Mouse (Mus musculus): Measurements from ENCODE around the gene Pard3. TPM values are rescaled to one million over a fixed set of nuclear protein-coding genes. Genes with fewer than 3 reads are reported as not detected.
A peak's percentile ranks its signal among the peaks of the same experiment; 100 is the strongest.

Gene Pard3
- polyA plus RNA-seq (2015; fragmentation: Nextera tagmentation; extraction: Ambion mirVana), result 12.7 and 16.1 TPM in 2 replicates

DNA sequence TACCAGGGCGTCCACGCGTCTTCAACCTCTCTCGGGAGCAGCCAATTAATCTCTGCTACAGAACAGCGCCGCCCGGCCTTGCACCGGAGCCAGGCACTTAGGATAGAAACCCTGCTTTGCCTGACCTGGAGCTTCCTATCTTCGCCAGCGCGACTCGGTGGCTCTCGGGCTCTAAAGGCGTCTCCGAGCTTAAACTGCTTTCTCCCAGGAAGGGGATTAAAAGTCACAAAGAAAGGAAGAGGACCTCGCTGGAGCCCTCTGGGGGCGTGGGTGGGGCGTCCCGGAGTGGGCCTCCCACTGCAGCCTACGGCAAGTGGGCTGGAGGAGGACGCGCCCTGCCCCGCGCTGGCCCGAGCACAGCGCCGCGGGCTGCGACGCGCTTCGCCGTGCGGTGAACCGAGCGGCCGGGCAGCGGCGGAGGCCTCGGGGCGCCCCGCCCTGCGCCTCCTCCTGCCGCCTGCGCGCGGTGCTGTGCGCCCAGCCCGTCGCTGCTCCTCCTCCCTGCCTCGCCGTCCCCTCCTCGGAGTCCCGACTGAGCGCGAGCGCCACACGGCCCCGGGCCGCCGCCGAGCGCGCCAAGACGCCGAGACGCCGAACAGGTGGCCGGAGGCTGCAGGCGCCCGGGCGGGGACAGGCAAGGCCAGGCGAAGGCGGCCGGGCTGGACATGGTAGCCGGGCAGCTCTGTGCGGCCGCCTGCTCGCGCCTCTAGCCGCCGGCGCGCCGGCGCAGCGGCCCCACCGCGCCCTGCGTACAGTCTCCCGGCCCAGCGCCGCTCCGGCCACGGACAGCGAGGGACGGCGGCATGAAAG, at the start of gene Pard3:
Gene Pard3, plus strand, starts transcription at position 343 of the 810 bp plus-strand sequence.
- under 1% methylated on average over 91 of the region's 98 CpGs for WGBS
- Histone ChIP-seq H3K9ac (ENCODE audit: low read length) (peak within 1 kb of the TSS; percentile 94), H3K27ac (ENCODE audit: low read length) (peak within 1 kb of the TSS; percentile 97), H3K4me2 (ENCODE audit: low read depth, low read length) (peak within 1 kb of the TSS; percentile 69), H3K4me3 (ENCODE audit: low read length) (peak within 1 kb of the TSS; percentile 94), H3K4me1 (ENCODE audit: control insufficient read depth, insufficient read depth, low read length) (peaks cover 25% of the 10 kb centered on the region), H3K9me3 (replicated peaks; ENCODE audit: control insufficient read depth, low read length) (no peaks in the 10 kb centered on the region), H3K27me3 (ENCODE audit: control insufficient read depth, insufficient read depth, low read length) (no peaks in the 10 kb centered on the region), H3K36me3 (ENCODE audit: control insufficient read depth, insufficient read depth) (no peaks in the 10 kb centered on the region)
- peak; percentile 93 for ATAC-seq (replicated peaks; ENCODE audit: extremely low read depth, insufficient read depth, low FRiP score)

DNA sequence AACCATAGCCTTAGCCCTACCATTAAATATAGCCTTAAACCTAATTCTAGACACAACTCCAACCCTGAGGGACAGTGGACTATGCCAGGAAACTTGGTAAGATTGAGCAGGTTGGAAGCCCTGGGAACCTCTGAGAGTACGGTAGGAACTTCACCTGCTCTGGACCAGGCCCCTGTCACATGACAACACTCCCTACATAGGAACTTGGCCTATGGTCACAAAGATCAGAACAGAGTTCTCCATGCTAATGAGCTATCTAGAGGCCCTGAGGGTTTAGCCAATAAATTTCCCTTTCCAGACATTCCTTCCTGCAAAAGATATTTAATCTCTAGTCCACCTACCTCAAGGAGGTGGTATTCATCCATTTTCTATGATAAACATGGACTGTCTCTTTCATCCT, 41.9 kb upstream of the Pard3 start:
- no peaks in the 10 kb centered on the region for H3K4me1 ChIP-seq (ENCODE audit: control insufficient read depth, insufficient read depth, low read length)
- no peak overlapping the region for H3K9ac ChIP-seq (ENCODE audit: low read length)
- H3K27ac ChIP-seq (ENCODE audit: low read length), result no peak overlapping the region
- 0 out of 2 replicates have a peak, but pooled peaks cover 2% of the 10 kb centered on the region for H3K27me3 ChIP-seq (ENCODE audit: control insufficient read depth, insufficient read depth, low read length)
- H3K4me3 ChIP-seq (ENCODE audit: low read length), result no peak overlapping the region
- no peaks in the 10 kb centered on the region for H3K36me3 ChIP-seq (ENCODE audit: control insufficient read depth, insufficient read depth)
- H3K4me2 ChIP-seq (ENCODE audit: low read depth, low read length), result no peak overlapping the region
- no peak for ATAC-seq (replicated peaks; ENCODE audit: extremely low read depth, insufficient read depth, low FRiP score)
- 97% methylated on average over 1 of the region's 1 CpGs for WGBS
- peaks cover 7% of the 10 kb centered on the region for H3K9me3 ChIP-seq (replicated peaks; ENCODE audit: control insufficient read depth, low read length)

DNA sequence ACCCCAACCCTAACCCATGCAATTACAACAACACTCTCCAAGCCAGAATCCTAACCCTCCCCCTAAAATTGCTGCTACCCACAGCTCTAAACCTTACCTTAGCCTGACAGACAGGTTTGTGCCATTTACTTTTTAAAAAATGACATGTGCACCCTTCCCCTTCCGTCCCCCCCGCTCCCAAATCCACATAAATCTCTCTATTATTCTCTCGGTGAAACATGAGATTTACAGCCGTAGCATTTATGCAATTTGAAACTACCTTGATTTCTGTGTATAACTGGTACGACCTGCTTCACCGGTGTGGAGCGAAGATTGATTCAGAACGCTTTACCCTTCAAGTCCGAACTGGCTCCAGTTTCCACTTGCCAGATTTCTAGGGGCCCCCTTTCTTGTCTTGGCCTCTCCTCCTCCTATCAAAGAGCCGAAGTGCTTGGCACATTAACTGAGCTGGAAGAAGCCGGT, 38.4 kb upstream of the Pard3 start:
- no peaks in the 10 kb centered on the region for H3K4me1 ChIP-seq (ENCODE audit: control insufficient read depth, insufficient read depth, low read length)
- H3K9me3 ChIP-seq (replicated peaks; ENCODE audit: control insufficient read depth, low read length), result no peaks in the 10 kb centered on the region
- 0 out of 2 replicates have a peak, but pooled peaks cover 2% of the 10 kb centered on the region for H3K27me3 ChIP-seq (ENCODE audit: control insufficient read depth, insufficient read depth, low read length)
- no peak overlapping the region; the same call in 1 of the 2 replicates for H3K4me2 ChIP-seq (ENCODE audit: low read depth, low read length)
- no peak for ATAC-seq (replicated peaks; ENCODE audit: extremely low read depth, insufficient read depth, low FRiP score)
- H3K27ac ChIP-seq (ENCODE audit: low read length), result no peak overlapping the region
- no peak overlapping the region for H3K4me3 ChIP-seq (ENCODE audit: low read length)
- no peaks in the 10 kb centered on the region for H3K36me3 ChIP-seq (ENCODE audit: control insufficient read depth, insufficient read depth)
- WGBS, result 68% methylated on average over 11 of the region's 11 CpGs
- no peak overlapping the region for H3K9ac ChIP-seq (ENCODE audit: low read length)

DNA sequence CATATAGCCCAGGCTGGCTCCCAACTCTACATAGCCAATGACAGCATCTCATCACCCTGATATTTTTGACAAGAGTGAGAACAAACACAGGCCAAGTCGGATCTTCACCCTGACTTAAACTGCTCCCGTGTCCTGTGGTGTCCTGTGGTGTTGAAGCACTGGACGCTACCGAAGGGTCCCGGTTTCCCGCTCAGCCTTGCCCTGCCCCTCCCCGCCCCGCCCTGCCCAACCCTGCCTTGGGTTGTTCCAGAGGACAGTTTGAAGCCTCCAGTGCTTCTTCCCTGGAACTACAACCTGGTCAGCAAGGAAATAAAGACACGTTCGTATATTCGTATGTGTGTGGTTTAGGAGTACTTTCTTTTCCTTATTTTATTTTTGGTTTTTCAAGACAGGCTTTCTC, 37.9 kb upstream of the Pard3 start:
- no peak for ATAC-seq (replicated peaks; ENCODE audit: extremely low read depth, insufficient read depth, low FRiP score)
- Histone ChIP-seq H3K27me3 (ENCODE audit: control insufficient read depth, insufficient read depth, low read length) (0 out of 2 replicates have a peak, but pooled peaks cover 2% of the 10 kb centered on the region), H3K27ac (ENCODE audit: low read length) (no peak overlapping the region), H3K9ac (ENCODE audit: low read length) (no peak overlapping the region), H3K4me3 (ENCODE audit: low read length) (no peak overlapping the region), H3K4me2 (ENCODE audit: low read depth, low read length) (no peak overlapping the region; the same call in 1 of the 2 replicates), H3K4me1 (ENCODE audit: control insufficient read depth, insufficient read depth, low read length) (no peaks in the 10 kb centered on the region), H3K36me3 (ENCODE audit: control insufficient read depth, insufficient read depth) (no peaks in the 10 kb centered on the region), H3K9me3 (replicated peaks; ENCODE audit: control insufficient read depth, low read length) (no peaks in the 10 kb centered on the region)
- 53% methylated on average over 11 of the region's 11 CpGs for WGBS

DNA sequence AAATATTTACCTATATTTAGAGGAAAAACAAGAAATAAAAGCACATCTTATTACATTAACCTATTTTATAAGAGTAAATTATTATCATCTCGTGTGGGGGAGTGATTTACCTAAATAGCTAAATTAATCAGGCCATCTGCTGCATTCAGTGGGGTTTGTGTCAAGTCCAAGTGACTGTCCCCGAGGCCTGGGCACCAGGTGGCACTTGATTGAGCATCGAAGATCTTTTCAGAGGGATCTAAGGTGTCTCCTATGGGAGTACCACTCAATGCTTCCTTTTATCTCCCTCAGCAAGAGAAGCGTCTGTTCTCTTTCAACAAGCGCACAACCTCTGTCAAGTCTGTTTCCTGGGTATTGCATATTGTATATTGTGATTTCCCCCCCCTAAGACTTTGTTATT, 32.2 kb upstream of the Pard3 start:
- no peak for ATAC-seq (replicated peaks; ENCODE audit: extremely low read depth, insufficient read depth, low FRiP score)
- no peaks in the 10 kb centered on the region for H3K4me1 ChIP-seq (ENCODE audit: control insufficient read depth, insufficient read depth, low read length)
- no peaks in the 10 kb centered on the region for H3K27me3 ChIP-seq (ENCODE audit: control insufficient read depth, insufficient read depth, low read length)
- no peaks in the 10 kb centered on the region for H3K36me3 ChIP-seq (ENCODE audit: control insufficient read depth, insufficient read depth)
- H3K9ac ChIP-seq (ENCODE audit: low read length), result no peak overlapping the region
- H3K27ac ChIP-seq (ENCODE audit: low read length), result no peak overlapping the region
- H3K4me2 ChIP-seq (ENCODE audit: low read depth, low read length), result no peak overlapping the region
- WGBS, result 67% methylated on average over 5 of the region's 5 CpGs
- H3K4me3 ChIP-seq (ENCODE audit: low read length), result no peak overlapping the region
- no peaks in the 10 kb centered on the region for H3K9me3 ChIP-seq (replicated peaks; ENCODE audit: control insufficient read depth, low read length)

DNA sequence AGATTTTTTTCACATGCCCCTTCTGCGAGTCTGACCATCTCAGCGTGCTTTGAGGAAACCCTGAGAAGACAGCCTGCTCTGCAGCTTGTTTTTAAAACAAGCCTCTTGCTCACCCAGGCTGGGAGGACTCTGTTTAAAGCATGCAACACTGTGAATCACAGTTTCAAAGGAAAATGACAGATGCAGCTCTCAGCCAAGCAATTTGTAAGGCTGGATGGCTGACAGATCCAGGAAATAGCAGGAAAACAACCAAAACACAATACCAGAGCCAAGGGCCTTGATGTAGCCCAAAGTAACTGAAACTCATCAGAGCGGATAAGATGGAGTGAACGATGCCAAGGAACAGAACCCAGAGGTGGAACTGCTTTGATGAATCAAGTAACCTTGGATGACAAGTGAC, 24.8 kb upstream of the Pard3 start:
- no peak overlapping the region for H3K4me3 ChIP-seq (ENCODE audit: low read length)
- no peak overlapping the region for H3K9ac ChIP-seq (ENCODE audit: low read length)
- ATAC-seq (replicated peaks; ENCODE audit: extremely low read depth, insufficient read depth, low FRiP score), result no peak
- WGBS, result 58% methylated on average over 4 of the region's 4 CpGs
- H3K36me3 ChIP-seq (ENCODE audit: control insufficient read depth, insufficient read depth), result no peaks in the 10 kb centered on the region
- H3K4me2 ChIP-seq (ENCODE audit: low read depth, low read length), result no peak overlapping the region
- H3K9me3 ChIP-seq (replicated peaks; ENCODE audit: control insufficient read depth, low read length), result no peaks in the 10 kb centered on the region
- no peak overlapping the region for H3K27ac ChIP-seq (ENCODE audit: low read length)
- no peaks in the 10 kb centered on the region for H3K27me3 ChIP-seq (ENCODE audit: control insufficient read depth, insufficient read depth, low read length)
- no peaks in the 10 kb centered on the region for H3K4me1 ChIP-seq (ENCODE audit: control insufficient read depth, insufficient read depth, low read length)

DNA sequence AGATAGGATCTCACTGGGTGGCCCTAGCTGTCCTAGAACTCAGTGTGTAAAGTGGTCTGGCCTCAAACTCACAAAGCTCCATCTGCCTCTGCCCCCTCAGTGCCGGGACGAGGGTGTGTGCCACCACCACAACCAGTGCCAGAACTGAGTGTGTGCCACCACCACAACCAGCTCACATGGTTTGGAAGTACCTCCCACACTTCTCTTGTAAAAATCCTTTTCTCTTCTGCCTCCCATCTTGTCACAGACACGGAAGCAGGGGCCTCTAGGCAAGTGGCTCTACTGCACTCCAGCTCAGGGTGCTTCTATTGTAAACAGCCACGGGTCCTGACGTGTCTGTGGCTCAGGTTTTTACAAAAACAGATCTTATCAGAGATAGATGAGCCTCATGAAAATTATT, 13.7 kb upstream of the Pard3 start:
- Histone ChIP-seq H3K4me3 (ENCODE audit: low read length) (no peak overlapping the region), H3K9ac (ENCODE audit: low read length) (no peak overlapping the region), H3K9me3 (replicated peaks; ENCODE audit: control insufficient read depth, low read length) (no peaks in the 10 kb centered on the region), H3K36me3 (ENCODE audit: control insufficient read depth, insufficient read depth) (no peaks in the 10 kb centered on the region), H3K27ac (ENCODE audit: low read length) (no peak overlapping the region), H3K27me3 (ENCODE audit: control insufficient read depth, insufficient read depth, low read length) (no peaks in the 10 kb centered on the region), H3K4me2 (ENCODE audit: low read depth, low read length) (no peak overlapping the region), H3K4me1 (ENCODE audit: control insufficient read depth, insufficient read depth, low read length) (peaks cover 5% of the 10 kb centered on the region; the same call in 1 of the 2 replicates)
- ATAC-seq (replicated peaks; ENCODE audit: extremely low read depth, insufficient read depth, low FRiP score), result no peak
- WGBS, result 71% methylated on average over 5 of the region's 5 CpGs

DNA sequence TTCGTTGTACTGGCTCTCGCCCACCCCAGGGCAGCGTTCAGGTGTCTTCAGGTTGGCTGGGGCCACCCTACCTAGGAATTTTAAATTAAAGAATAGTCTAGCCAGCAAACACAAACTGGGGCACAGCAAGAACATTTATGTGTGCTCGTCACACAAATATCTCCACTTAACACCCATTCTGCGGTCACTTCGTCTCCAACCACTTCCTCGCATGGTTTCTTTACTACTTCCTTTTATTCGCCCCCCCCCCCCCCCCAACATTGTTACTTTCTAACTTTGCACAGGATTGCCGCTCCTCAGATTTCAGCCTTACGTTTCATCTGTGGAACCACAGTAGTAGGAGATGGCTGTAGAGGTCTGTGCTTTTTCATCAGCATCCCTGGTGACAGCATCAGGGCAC, 11.6 kb upstream of the Pard3 start:
- H3K4me3 ChIP-seq (ENCODE audit: low read length), result no peak overlapping the region
- H3K4me1 ChIP-seq (ENCODE audit: control insufficient read depth, insufficient read depth, low read length), result peaks cover 5% of the 10 kb centered on the region; the same call in 1 of the 2 replicates
- no peaks in the 10 kb centered on the region for H3K36me3 ChIP-seq (ENCODE audit: control insufficient read depth, insufficient read depth)
- H3K27ac ChIP-seq (ENCODE audit: low read length), result no peak overlapping the region
- peak overlapping the region; percentile 25; the same call in 1 of the 2 replicates for H3K4me2 ChIP-seq (ENCODE audit: low read depth, low read length)
- no peak for ATAC-seq (replicated peaks; ENCODE audit: extremely low read depth, insufficient read depth, low FRiP score)
- H3K9ac ChIP-seq (ENCODE audit: low read length), result no peak overlapping the region
- no peaks in the 10 kb centered on the region for H3K9me3 ChIP-seq (replicated peaks; ENCODE audit: control insufficient read depth, low read length)
- H3K27me3 ChIP-seq (ENCODE audit: control insufficient read depth, insufficient read depth, low read length), result no peaks in the 10 kb centered on the region
- 40% methylated on average over 10 of the region's 10 CpGs for WGBS

DNA sequence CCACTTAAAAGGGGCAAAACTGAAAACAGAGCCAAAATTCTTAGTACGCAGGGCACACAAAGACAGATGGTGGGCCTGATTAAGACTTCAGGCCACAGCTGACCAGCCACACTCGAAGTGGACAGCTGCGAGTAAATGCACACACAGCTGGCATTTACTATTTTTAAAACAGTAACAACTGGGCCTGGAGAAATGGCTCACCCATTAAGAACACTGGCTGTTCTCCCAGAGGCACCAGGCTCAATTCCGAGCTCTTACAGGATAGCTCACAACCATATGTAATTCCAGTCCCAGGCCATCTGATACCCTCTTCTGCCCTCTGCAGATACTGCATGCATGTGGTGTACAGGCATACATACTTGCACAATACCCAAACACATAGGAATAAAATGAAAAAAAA, 8.6 kb upstream of the Pard3 start:
- no peak for ATAC-seq (replicated peaks; ENCODE audit: extremely low read depth, insufficient read depth, low FRiP score)
- H3K4me3 ChIP-seq (ENCODE audit: low read length), result no peak overlapping the region
- no peaks in the 10 kb centered on the region for H3K9me3 ChIP-seq (replicated peaks; ENCODE audit: control insufficient read depth, low read length)
- no peak overlapping the region for H3K4me2 ChIP-seq (ENCODE audit: low read depth, low read length)
- H3K27ac ChIP-seq (ENCODE audit: low read length), result no peak overlapping the region
- H3K9ac ChIP-seq (ENCODE audit: low read length), result no peak overlapping the region
- H3K36me3 ChIP-seq (ENCODE audit: control insufficient read depth, insufficient read depth), result no peaks in the 10 kb centered on the region
- H3K4me1 ChIP-seq (ENCODE audit: control insufficient read depth, insufficient read depth, low read length), result peaks cover 5% of the 10 kb centered on the region; the same call in 1 of the 2 replicates
- H3K27me3 ChIP-seq (ENCODE audit: control insufficient read depth, insufficient read depth, low read length), result no peaks in the 10 kb centered on the region
- 47% methylated on average over 4 of the region's 4 CpGs for WGBS
